ENCODE assay signal across 15 mouse cellular contexts in genomic region chr13:25002965-25003364, GRCm38 (mm10). TPM values are rescaled to one million over a fixed set of nuclear protein-coding genes. Genes with fewer than 3 reads are reported as not detected.
DNase-seq lines count a peak whose midpoint lies in the region; ATAC-seq and TF ChIP-seq lines count a peak whose summit lies in the region.
"Had no signal": no experiment of that assay in that cellular context is flagged by ENCODE, and none has a peak within 500 bp of the region (broad histone marks: within the 10 kb centered on the region; RNA-seq: fewer than 3 reads in every experiment).

No protein-coding gene starts in this region.

- H3K27me3 ChIP-seq in forebrain, embryonic 14.5 days (replicated peaks; ENCODE audit: control insufficient read depth, insufficient read depth, low read length): no peaks in the 10 kb centered on the region
- no peaks in the 10 kb centered on the region for H3K27me3 ChIP-seq in forebrain, embryonic 15.5 days
- no peaks in the 10 kb centered on the region for H3K27me3 ChIP-seq in liver, postnatal 0 days (ENCODE audit: insufficient read depth, low read length)
- H3K27me3 ChIP-seq in liver, embryonic 11.5 days (replicated peaks; ENCODE audit: control insufficient read depth, insufficient read depth, low read length): no peaks in the 10 kb centered on the region
- no peaks in the 10 kb centered on the region for H3K27me3 ChIP-seq in E14TG2a.4 (ENCODE audit: insufficient read depth, low read length)
- H3K27me3 ChIP-seq: liver, embryonic 15.5 days; midbrain, embryonic 12.5 days; neural tube, embryonic 15.5 days had no signal

- no peaks in the 10 kb centered on the region for H3K9me3 ChIP-seq in forebrain, embryonic 14.5 days (replicated peaks; ENCODE audit: control insufficient read depth, low read length)
- H3K9me3 ChIP-seq in forebrain, embryonic 15.5 days: no peaks in the 10 kb centered on the region
- H3K9me3 ChIP-seq in liver, postnatal 0 days (ENCODE audit: low read length): no peaks in the 10 kb centered on the region
- no peaks in the 10 kb centered on the region for H3K9me3 ChIP-seq in liver, embryonic 11.5 days (ENCODE audit: control insufficient read depth, low read length)
- peaks cover 13% of the 10 kb centered on the region for H3K9me3 ChIP-seq in E14TG2a.4 (ENCODE audit: low read length)
- H3K9me3 ChIP-seq: liver, embryonic 15.5 days; neural tube, embryonic 15.5 days had no signal

- no peaks in the 10 kb centered on the region for H3K4me1 ChIP-seq in forebrain, embryonic 14.5 days (ENCODE audit: control insufficient read depth, insufficient read depth, low read length)
- no peaks in the 10 kb centered on the region for H3K4me1 ChIP-seq in forebrain, embryonic 15.5 days
- peaks cover 3% of the 10 kb centered on the region; the same call in 1 of the 2 replicates for H3K4me1 ChIP-seq in liver, postnatal 0 days (ENCODE audit: insufficient read depth)
- H3K4me1 ChIP-seq in liver, embryonic 11.5 days (replicated peaks; ENCODE audit: control insufficient read depth, insufficient read depth, low read length): 0 out of 2 replicates have a peak, but pooled peaks cover 3% of the 10 kb centered on the region
- H3K4me1 ChIP-seq in E14TG2a.4 (replicated peaks; ENCODE audit: low read depth, low read length): no peaks in the 10 kb centered on the region
- H3K4me1 ChIP-seq: liver, embryonic 15.5 days; midbrain, embryonic 12.5 days; neural tube, embryonic 15.5 days had no signal

- H3K27ac ChIP-seq in forebrain, embryonic 14.5 days (ENCODE audit: low read depth, low read length): no peak overlapping the region
- H3K27ac ChIP-seq in forebrain, embryonic 15.5 days (replicated peaks): no peak overlapping the region
- H3K27ac ChIP-seq in liver, postnatal 0 days (ENCODE audit: low read depth): no peak overlapping the region
- H3K27ac ChIP-seq in liver, embryonic 11.5 days (ENCODE audit: low read depth, low read length): no peak overlapping the region
- H3K27ac ChIP-seq: liver, embryonic 15.5 days; midbrain, embryonic 12.5 days; neural tube, embryonic 15.5 days had no signal

- peak; percentile 25 for DNase-seq in forebrain, embryonic 14.5 days (ENCODE audit: low spot score)
- no peak for DNase-seq in liver, postnatal 0 days
- no peak for DNase-seq in liver, embryonic 11.5 days (ENCODE audit: low spot score)
- DNase-seq in induced T-regulatory cell, adult 2 months (ENCODE audit: low read depth): peak; percentile 27
- DNase-seq in spleen, postnatal 4 days (ENCODE audit: low spot score in 2 of 2): no peak
- no peak for DNase-seq in kidney, adult 11 months
- DNase-seq: cerebellum, postnatal 36 days; gastrocnemius, postnatal 10 days; kidney, adult 8-10 months; right cerebral cortex, postnatal 25 days had no signal

- no peak overlapping the region for H3K4me2 ChIP-seq in forebrain, embryonic 14.5 days (ENCODE audit: low read length)
- no peak overlapping the region for H3K4me2 ChIP-seq in forebrain, embryonic 15.5 days (replicated peaks)
- no peak overlapping the region for H3K4me2 ChIP-seq in liver, postnatal 0 days (ENCODE audit: low read depth, low read length)
- no peak overlapping the region for H3K4me2 ChIP-seq in liver, embryonic 11.5 days
- H3K4me2 ChIP-seq: liver, embryonic 15.5 days; midbrain, embryonic 12.5 days; neural tube, embryonic 15.5 days had no signal

- peaks cover 63% of the 10 kb centered on the region for H3K36me3 ChIP-seq in forebrain, embryonic 14.5 days (ENCODE audit: control insufficient read depth, insufficient read depth, low read length)
- peaks cover 61% of the 10 kb centered on the region for H3K36me3 ChIP-seq in forebrain, embryonic 15.5 days
- H3K36me3 ChIP-seq in liver, postnatal 0 days (replicated peaks; ENCODE audit: insufficient read depth, low read length): peaks cover 45% of the 10 kb centered on the region
- peaks cover 22% of the 10 kb centered on the region for H3K36me3 ChIP-seq in liver, embryonic 11.5 days (ENCODE audit: control insufficient read depth, insufficient read depth, low read length)
- peaks cover 64% of the 10 kb centered on the region for H3K36me3 ChIP-seq in E14TG2a.4 (ENCODE audit: insufficient read depth, low read length)

- TF ChIP-seq CTCF in liver, postnatal 0 days (IDR thresholded peaks at IDR 0.05; ENCODE audit: low read depth): peak; percentile 42
- peak; percentile 45 for TF ChIP-seq CTCF in E14TG2a.4 (conservative IDR thresholded peaks at IDR 0.05; ENCODE audit: low read length)

- no peak overlapping the region for H3K4me3 ChIP-seq in forebrain, embryonic 14.5 days (ENCODE audit: low read depth, low read length)
- H3K4me3 ChIP-seq in forebrain, embryonic 15.5 days: no peak overlapping the region
- no peak overlapping the region for H3K4me3 ChIP-seq in liver, postnatal 0 days (ENCODE audit: low read depth, low read length)
- H3K4me3 ChIP-seq in liver, embryonic 11.5 days (ENCODE audit: low read depth, low read length): no peak overlapping the region
- H3K4me3 ChIP-seq in E14TG2a.4 (replicated peaks; ENCODE audit: low read length): no peak overlapping the region
- H3K4me3 ChIP-seq: liver, embryonic 15.5 days; midbrain, embryonic 12.5 days; neural tube, embryonic 15.5 days had no signal

- no peak overlapping the region for H3K9ac ChIP-seq in forebrain, embryonic 14.5 days (ENCODE audit: low read length)
- H3K9ac ChIP-seq in forebrain, embryonic 15.5 days (replicated peaks): no peak overlapping the region
- H3K9ac ChIP-seq in liver, postnatal 0 days (replicated peaks): no peak overlapping the region
- no peak overlapping the region for H3K9ac ChIP-seq in liver, embryonic 11.5 days (ENCODE audit: low read depth, low read length)
- H3K9ac ChIP-seq: liver, embryonic 15.5 days; midbrain, embryonic 12.5 days; neural tube, embryonic 15.5 days had no signal

- ATAC-seq in forebrain, embryonic 14.5 days: no peak
- ATAC-seq in forebrain, embryonic 15.5 days (replicated peaks): no peak
- no peak for ATAC-seq in liver, postnatal 0 days
- ATAC-seq in liver, embryonic 11.5 days (replicated peaks; ENCODE audit: low FRiP score): no peak

- TF ChIP-seq EP300 in liver, postnatal 0 days (IDR thresholded peaks at IDR 0.05; ENCODE audit: low read depth): no peak

RNA-seq across cellular contexts. Expression of gene Mrs2, which starts 17.2 kb away (rescaled TPM):
- 15.8 and 18.1 TPM in 2 replicates for polyA plus RNA-seq in forebrain, embryonic 14.5 days (2014; fragmentation: Nextera tagmentation; extraction: Ambion mirVana)
- 15.8 and 17.6 TPM in 2 replicates for polyA plus RNA-seq in forebrain, embryonic 15.5 days (2015; fragmentation: Nextera tagmentation; extraction: Ambion mirVana)
- polyA plus RNA-seq in liver, postnatal 0 days (2015; fragmentation: Nextera tagmentation; extraction: Ambion mirVana): 5.1 and 6.3 TPM in 2 replicates
- 21.3 and 21.8 TPM in 2 replicates for polyA plus RNA-seq in liver, embryonic 11.5 days (2014; fragmentation: Nextera tagmentation; extraction: Ambion mirVana)

RNA-seq across cellular contexts. Expression of gene Dcdc2a, which starts 52.8 kb away (rescaled TPM):
- 1.4 and 2.3 TPM in 2 replicates for polyA plus RNA-seq in forebrain, embryonic 14.5 days (2014; fragmentation: Nextera tagmentation; extraction: Ambion mirVana)
- 1.4 and 1.8 TPM in 2 replicates for polyA plus RNA-seq in forebrain, embryonic 15.5 days (2015; fragmentation: Nextera tagmentation; extraction: Ambion mirVana)
- 1.2 and 1.5 TPM in 2 replicates for polyA plus RNA-seq in liver, postnatal 0 days (2015; fragmentation: Nextera tagmentation; extraction: Ambion mirVana)
- 0.30 and 0.48 TPM in 2 replicates for polyA plus RNA-seq in liver, embryonic 11.5 days (2014; fragmentation: Nextera tagmentation; extraction: Ambion mirVana)

Comparison
In these comparisons a context has a peak if more than half of its experiments do, and no peak if none do; other contexts are left out.
1. DNase-seq: peak in forebrain, embryonic 14.5 days (single experiment) and induced T-regulatory cell, adult 2 months (single experiment); none in liver, postnatal 0 days (single experiment), liver, embryonic 11.5 days (single experiment), spleen, postnatal 4 days (0 of 2) and kidney, adult 11 months (single experiment).